In the genomic region with DNA sequence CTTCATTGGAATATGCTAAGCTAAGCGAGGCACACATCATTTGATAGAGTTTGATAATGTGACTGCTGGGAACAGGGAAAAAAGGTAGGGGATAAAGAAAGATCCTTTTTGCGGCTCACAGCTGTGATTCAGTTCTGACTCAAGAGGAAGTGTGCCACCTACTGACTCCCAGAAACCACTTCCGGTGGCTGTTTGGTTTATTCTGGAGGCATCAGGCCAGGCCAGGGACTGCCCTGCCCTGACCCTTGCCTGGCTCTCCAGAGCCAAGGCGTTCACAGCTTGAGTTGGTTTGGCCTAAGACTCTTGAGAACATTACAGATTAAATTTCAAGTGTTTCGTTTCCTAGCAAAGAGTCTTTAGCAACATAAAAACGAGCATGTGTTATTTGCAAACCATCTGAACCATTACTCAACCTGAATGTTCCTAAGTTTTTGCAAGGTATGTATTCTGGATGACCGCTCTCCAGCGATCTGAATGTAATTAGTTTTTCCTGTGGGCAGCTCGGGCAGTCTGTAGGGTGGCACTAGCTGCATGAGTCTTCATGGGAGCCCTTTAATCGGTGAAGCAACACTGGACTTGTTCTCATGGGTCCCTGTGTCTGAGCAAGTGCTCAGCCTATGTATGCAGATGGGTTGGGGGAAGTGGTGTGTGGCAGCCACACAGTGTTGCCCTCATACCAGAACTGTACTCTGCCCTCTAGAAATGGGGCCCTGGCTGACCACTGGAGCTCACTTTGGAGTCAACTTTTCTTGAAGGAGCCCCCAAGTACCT, we compare ENCODE assay signal across 8 mouse cellular contexts. TPM values are rescaled to one million over a fixed set of nuclear protein-coding genes. Genes with fewer than 3 reads are reported as not detected.
A peak's percentile ranks its signal among the peaks of the same experiment; 100 is the strongest.
DNase-seq lines count a peak whose midpoint lies in the region; ATAC-seq lines count a peak whose summit lies in the region.

No protein-coding gene starts in this region.

- H3K9ac ChIP-seq in intestine, embryonic 16.5 days (ENCODE audit: low read depth, low read length) = no peak overlapping the region
- H3K9ac ChIP-seq in lung, embryonic 16.5 days (ENCODE audit: low read length) = no peak overlapping the region

- DNase-seq in layer of hippocampus, adult 11-12 months (ENCODE audit: low spot score) = peak; percentile 60
- DNase-seq in layer of hippocampus, postnatal 25 days (ENCODE audit: extremely low spot score in 1 of 2, low spot score in 1 of 2) = no peak
- peak; percentile 54 for DNase-seq in CD4-positive, CD25-positive, alpha-beta regulatory T cell, adult 2 months (ENCODE audit: low read depth, low spot score)
- peak; percentile 52 for DNase-seq in embryo, embryonic 11 days
- peak; percentile 55 for DNase-seq in testis, postnatal 10 days (ENCODE audit: low spot score)
- no peak for DNase-seq in cerebellum, postnatal 14 days

- 0 out of 2 replicates have a peak, but pooled peaks have one; percentile 22 for ATAC-seq in intestine, embryonic 16.5 days
- peak; percentile 69 for ATAC-seq in lung, embryonic 16.5 days (ENCODE audit: low read depth)

- H3K4me2 ChIP-seq in intestine, embryonic 16.5 days (ENCODE audit: low read depth, low read length) = no peak overlapping the region
- H3K4me2 ChIP-seq in lung, embryonic 16.5 days (ENCODE audit: low read depth, low read length) = no peak overlapping the region

- H3K27ac ChIP-seq in intestine, embryonic 16.5 days (ENCODE audit: low read length) = peak overlapping the region; percentile 88
- H3K27ac ChIP-seq in lung, embryonic 16.5 days (ENCODE audit: low read length) = peak overlapping the region; percentile 72

- H3K4me3 ChIP-seq in intestine, embryonic 16.5 days (ENCODE audit: low read length) = no peak overlapping the region
- no peak overlapping the region for H3K4me3 ChIP-seq in lung, embryonic 16.5 days (ENCODE audit: low read length)

- H3K36me3 ChIP-seq in intestine, embryonic 16.5 days (ENCODE audit: control insufficient read depth, insufficient read depth, low read length) = no peaks in the 10 kb centered on the region
- no peaks in the 10 kb centered on the region for H3K36me3 ChIP-seq in lung, embryonic 16.5 days (ENCODE audit: control insufficient read depth, insufficient read depth, low read length)

- H3K4me1 ChIP-seq in intestine, embryonic 16.5 days (ENCODE audit: control insufficient read depth, insufficient read depth, low read length) = peaks cover 13% of the 10 kb centered on the region
- peaks cover 14% of the 10 kb centered on the region for H3K4me1 ChIP-seq in lung, embryonic 16.5 days (replicated peaks; ENCODE audit: control insufficient read depth, insufficient read depth, low read length)

- H3K9me3 ChIP-seq in intestine, embryonic 16.5 days (ENCODE audit: control insufficient read depth, low read length) = no peaks in the 10 kb centered on the region
- H3K9me3 ChIP-seq in lung, embryonic 16.5 days (ENCODE audit: control insufficient read depth, low read length) = no peaks in the 10 kb centered on the region

- no peaks in the 10 kb centered on the region for H3K27me3 ChIP-seq in intestine, embryonic 16.5 days (replicated peaks; ENCODE audit: control insufficient read depth, insufficient read depth, low read length)
- no peaks in the 10 kb centered on the region for H3K27me3 ChIP-seq in lung, embryonic 16.5 days (ENCODE audit: control insufficient read depth, insufficient read depth, low read depth, low read length)

- WGBS in intestine, embryonic 16.5 days = 58% methylated on average over 10 of the region's 10 CpGs
- WGBS in lung, embryonic 16.5 days = 54% methylated on average over 10 of the region's 10 CpGs

RNA-seq across cellular contexts. Expression of a gene that starts 57.9 kb away (rescaled TPM):
- 10 to 100 TPM; 39.3 to 43.5 TPM for total RNA-seq in layer of hippocampus, postnatal 25 days (2021)
- polyA plus RNA-seq in intestine, embryonic 16.5 days (2015; fragmentation: Nextera tagmentation; extraction: Ambion mirVana) = 36.2 and 40.9 TPM in 2 replicates
- polyA plus RNA-seq in lung, embryonic 16.5 days (2015; fragmentation: Nextera tagmentation; extraction: Ambion mirVana) = 56.9 and 60.1 TPM in 2 replicates

Comparison
In these comparisons a context has a peak if more than half of its experiments do, and no peak if none do; other contexts are left out.
1. DNase-seq: peak in layer of hippocampus, adult 11-12 months (single experiment), CD4-positive, CD25-positive, alpha-beta regulatory T cell, adult 2 months (single experiment), embryo, embryonic 11 days (single experiment) and testis, postnatal 10 days (single experiment); none in layer of hippocampus, postnatal 25 days (0 of 2) and cerebellum, postnatal 14 days (0 of 2).